Mouse (Mus musculus) heart, postnatal 10 days (tissue): ENCODE data around the gene Plscr4. TPM values are rescaled to one million over a fixed set of nuclear protein-coding genes. Genes with fewer than 3 reads are reported as not detected.

Experiments
- DNase-seq, 2 experiments: peaks; one replicate each; pipeline ENCODE4 v3.0.0; 2021
- intact Hi-C: fragments of 180-260 bp; cut with DNase I; formaldehyde crosslinking; loops from one replicate; pipeline ENCODE4 v1.15.1; 2025
- total RNA-seq, 2 experiments: library from RNA; stranded (reverse); gene quantifications; 2 replicates each; pipeline ENCODE4 v1.2.3; 2021

The Plscr4 gene
- 10 to 100 TPM; 13.8 to 15.9 TPM for total RNA-seq

GRCm38 (mm10) chr9:92457261-92458058 lies at the start of gene Plscr4:
TSS of gene Plscr4 (plus strand) at chr9:92457373.
- intact Hi-C loops, result loop anchor here (5.0 to 10.0 kb wide), 3 partner anchors 45 to 205 kb away; partner anchors contain the start of gene Plscr2
- peak; percentile 82 to 84 for DNase-seq

GRCm38 (mm10) chr9:92410225-92410624 lies 46.9 kb upstream of the Plscr4 start:
- DNase-seq, result no peak
- intact Hi-C loops, result loop anchor here (5.0 kb wide), 2 partner anchors 47 to 133 kb away; partner anchors contain the start of genes Plscr2 and Plscr4

GRCm38 (mm10) chr9:92412045-92412444 lies 45.1 kb upstream of the Plscr4 start:
- intact Hi-C loops, result loop anchor here (5.0 kb wide), 2 partner anchors 45 to 135 kb away; partner anchors contain the start of genes Plscr2 and Plscr4
- peak; percentile 79 to 81 for DNase-seq

- DNase-seq, result peak; percentile 41 to 53
- intact Hi-C loops, result loop anchor here (5.0 kb wide), 2 partner anchors 44 to 136 kb away; partner anchors contain the start of genes Plscr2 and Plscr4
Measured at GRCm38 (mm10) chr9:92413684-92414083, 43.5 kb upstream of the Plscr4 start.

GRCm38 (mm10) chr9:92437781-92438180 lies 19.4 kb upstream of the Plscr4 start:
- intact Hi-C loops, result no loop called here
- no peak for DNase-seq

- DNase-seq, result no peak
- intact Hi-C loops, result no loop called here
Measured at GRCm38 (mm10) chr9:92441468-92441867, 15.7 kb upstream of the Plscr4 start.

- intact Hi-C loops, result no loop called here
- no peak for DNase-seq
Measured at GRCm38 (mm10) chr9:92444536-92444935, 12.6 kb upstream of the Plscr4 start.

GRCm38 (mm10) chr9:92456605-92457004 lies 568 bp upstream of the Plscr4 start:
- intact Hi-C loops, result loop anchor here (5.0 to 10.0 kb wide), 3 partner anchors 44 to 204 kb away; partner anchors contain the start of gene Plscr2
- no peak for DNase-seq

GRCm38 (mm10) chr9:92458059-92458402 lies 858 bp downstream of the Plscr4 start:
- intact Hi-C loops, result loop anchor here (5.0 to 10.0 kb wide), 3 partner anchors 46 to 206 kb away; partner anchors contain the start of gene Plscr2
- no peak for DNase-seq

- no peak for DNase-seq
- intact Hi-C loops, result loop anchor here (5.0 to 10.0 kb wide), 3 partner anchors 46 to 206 kb away; partner anchors contain the start of gene Plscr2
Measured at GRCm38 (mm10) chr9:92458418-92458817, 1.2 kb downstream of the Plscr4 start.

- DNase-seq, result no peak
- intact Hi-C loops, result no loop called here
Measured at GRCm38 (mm10) chr9:92467724-92468123, 10.6 kb downstream of the Plscr4 start.

- intact Hi-C loops, result no loop called here
Measured at GRCm38 (mm10) chr9:92472256-92472855, 15.2 kb downstream of the Plscr4 start.

GRCm38 (mm10) chr9:92473178-92473577 lies 16.0 kb downstream of the Plscr4 start:
- no peak for DNase-seq
- intact Hi-C loops, result no loop called here

More at GRCm38 (mm10) chr9:92472256-92472855, 15.2 kb downstream of the Plscr4 start:
- no peak for DNase-seq

- intact Hi-C loops, result no loop called here
- DNase-seq, result no peak
Measured at GRCm38 (mm10) chr9:92474244-92474643, 17.1 kb downstream of the Plscr4 start.

- intact Hi-C loops, result no loop called here
- no peak for DNase-seq
Measured at GRCm38 (mm10) chr9:92481663-92482062, 24.5 kb downstream of the Plscr4 start.

GRCm38 (mm10) chr9:92482551-92482950 lies 25.4 kb downstream of the Plscr4 start:
- intact Hi-C loops, result no loop called here
- DNase-seq, result no peak

- DNase-seq, result no peak
- intact Hi-C loops, result no loop called here
Measured at GRCm38 (mm10) chr9:92484710-92485267, 27.6 kb downstream of the Plscr4 start.

GRCm38 (mm10) chr9:92489857-92490256 lies 32.7 kb downstream of the Plscr4 start:
- intact Hi-C loops, result no loop called here
- no peak for DNase-seq

- no peak for DNase-seq
- intact Hi-C loops, result no loop called here
Measured at GRCm38 (mm10) chr9:92490319-92490718, 33.1 kb downstream of the Plscr4 start.

- intact Hi-C loops, result no loop called here
- no peak for DNase-seq
Measured at GRCm38 (mm10) chr9:92491274-92491673, 34.1 kb downstream of the Plscr4 start.
